Mouse (Mus musculus): ENCODE data around the gene Uggt1.

DNA sequence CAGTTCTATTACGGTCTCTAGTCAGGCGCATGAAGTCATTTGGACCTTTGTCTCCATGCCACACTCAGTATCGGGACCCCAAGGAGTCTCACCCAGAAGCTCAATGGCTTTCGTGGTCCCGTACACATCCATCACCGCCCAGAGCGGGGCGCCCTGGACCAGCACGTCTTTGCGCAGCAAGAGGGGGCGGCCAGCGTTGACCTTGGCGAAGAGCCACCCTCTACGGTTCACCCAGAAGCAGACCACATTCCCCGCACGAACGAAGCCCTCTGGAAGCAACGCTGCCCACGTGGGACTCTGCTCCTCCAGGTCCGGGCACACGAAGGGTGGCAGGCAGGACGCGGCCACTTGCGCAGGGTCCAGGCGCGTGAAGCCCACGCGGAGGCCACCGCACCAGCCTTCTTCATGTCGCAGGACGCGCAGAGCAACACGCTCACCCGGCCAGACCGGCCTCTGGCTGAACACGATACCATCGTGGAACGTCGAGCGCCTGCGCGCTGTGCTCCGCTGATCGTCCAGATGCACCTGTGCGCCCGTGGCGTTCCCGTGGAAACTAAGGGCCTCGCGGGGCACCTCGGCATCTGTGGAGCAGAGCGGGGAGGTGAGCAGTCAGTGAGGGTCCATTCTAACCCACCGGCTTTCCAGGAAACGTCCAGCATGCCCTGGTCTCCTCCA, 24.7 kb upstream of the Uggt1 start:
- no peak for TF ChIP-seq CTCF (IDR thresholded peaks at IDR 0.05; ENCODE audit: low read depth)
- no peak for TF ChIP-seq EP300 (IDR thresholded peaks at IDR 0.05; ENCODE audit: low read depth)

Measured in liver, embryonic 14.5 days (tissue).